22 mouse cellular contexts compared by ENCODE assay signal in genomic region chr16:59585706-59586244, GRCm38 (mm10). TPM values are rescaled to one million over a fixed set of nuclear protein-coding genes. Genes with fewer than 3 reads are reported as not detected.
DNase-seq lines count a peak whose midpoint lies in the region; ATAC-seq and TF ChIP-seq lines count a peak whose summit lies in the region.
"Had no signal": no experiment of that assay in that cellular context is flagged by ENCODE, and none has a peak within 500 bp of the region (broad histone marks: within the 10 kb centered on the region; RNA-seq: fewer than 3 reads in every experiment).

No protein-coding gene starts in this region.

- no peaks in the 10 kb centered on the region for H3K27me3 ChIP-seq in heart, embryonic 15.5 days
- no peaks in the 10 kb centered on the region for H3K27me3 ChIP-seq in kidney, postnatal 0 days (ENCODE audit: insufficient read depth, low read length)
- H3K27me3 ChIP-seq in stomach, embryonic 14.5 days (ENCODE audit: control insufficient read depth, insufficient read depth, low read length) = no peaks in the 10 kb centered on the region
- H3K27me3 ChIP-seq: embryonic facial prominence, embryonic 15.5 days; hindbrain, embryonic 15.5 days; intestine, embryonic 15.5 days; liver, embryonic 15.5 days had no signal

- peaks cover 55% of the 10 kb centered on the region for H3K4me1 ChIP-seq in heart, embryonic 15.5 days (replicated peaks)
- no peaks in the 10 kb centered on the region for H3K4me1 ChIP-seq in kidney, postnatal 0 days (replicated peaks; ENCODE audit: insufficient read depth, low read length)
- 0 out of 2 replicates have a peak, but pooled peaks cover 7% of the 10 kb centered on the region for H3K4me1 ChIP-seq in stomach, embryonic 14.5 days (ENCODE audit: control insufficient read depth, insufficient read depth, low read length)
- H3K4me1 ChIP-seq: hindbrain, embryonic 15.5 days; intestine, embryonic 15.5 days; liver, embryonic 15.5 days; midbrain, embryonic 10.5 days had no signal

- peak overlapping the region; percentile 82 for H3K27ac ChIP-seq in heart, embryonic 15.5 days
- H3K27ac ChIP-seq in kidney, postnatal 0 days = no peak overlapping the region
- no peak overlapping the region for H3K27ac ChIP-seq in stomach, embryonic 14.5 days (ENCODE audit: low read length)
- H3K27ac ChIP-seq: embryonic facial prominence, embryonic 15.5 days; hindbrain, embryonic 15.5 days; intestine, embryonic 15.5 days; left cerebral cortex, adult 2 months; liver, embryonic 15.5 days; midbrain, embryonic 10.5 days had no signal

- TF ChIP-seq CTCF in kidney, postnatal 0 days (IDR thresholded peaks at IDR 0.05; ENCODE audit: low read depth) = no peak

- H3K9me3 ChIP-seq in heart, embryonic 15.5 days (replicated peaks) = no peaks in the 10 kb centered on the region
- H3K9me3 ChIP-seq in kidney, postnatal 0 days (replicated peaks; ENCODE audit: low read length) = no peaks in the 10 kb centered on the region
- H3K9me3 ChIP-seq in stomach, embryonic 14.5 days (ENCODE audit: control insufficient read depth, low read depth, low read length) = no peaks in the 10 kb centered on the region
- H3K9me3 ChIP-seq: embryonic facial prominence, embryonic 15.5 days; hindbrain, embryonic 15.5 days; intestine, embryonic 15.5 days; liver, embryonic 15.5 days; midbrain, embryonic 10.5 days had no signal

- H3K9ac ChIP-seq in heart, embryonic 15.5 days = no peak overlapping the region
- no peak overlapping the region for H3K9ac ChIP-seq in kidney, postnatal 0 days (ENCODE audit: low read depth, low read length)
- no peak overlapping the region for H3K9ac ChIP-seq in stomach, embryonic 14.5 days (replicated peaks; ENCODE audit: low read depth, low read length)
- H3K9ac ChIP-seq: embryonic facial prominence, embryonic 15.5 days; hindbrain, embryonic 15.5 days; intestine, embryonic 15.5 days; liver, embryonic 15.5 days had no signal

- no peak overlapping the region for H3K4me3 ChIP-seq in heart, embryonic 15.5 days
- no peak overlapping the region for H3K4me3 ChIP-seq in kidney, postnatal 0 days (replicated peaks; ENCODE audit: low read depth, low read length)
- no peak overlapping the region for H3K4me3 ChIP-seq in stomach, embryonic 14.5 days (ENCODE audit: low read depth, low read length)
- H3K4me3 ChIP-seq: embryonic facial prominence, embryonic 15.5 days; hindbrain, embryonic 15.5 days; intestine, embryonic 15.5 days; left cerebral cortex, adult 2 months; liver, embryonic 15.5 days; midbrain, embryonic 10.5 days had no signal

- H3K36me3 ChIP-seq in heart, embryonic 15.5 days = no peaks in the 10 kb centered on the region
- H3K36me3 ChIP-seq in kidney, postnatal 0 days (ENCODE audit: insufficient read depth, low read length) = no peaks in the 10 kb centered on the region
- H3K36me3 ChIP-seq in stomach, embryonic 14.5 days (ENCODE audit: control insufficient read depth, insufficient read depth, low read length) = no peaks in the 10 kb centered on the region
- H3K36me3 ChIP-seq: embryonic facial prominence, embryonic 15.5 days; hindbrain, embryonic 15.5 days; intestine, embryonic 15.5 days; liver, embryonic 15.5 days; midbrain, embryonic 10.5 days had no signal

- no peak for ATAC-seq in heart, embryonic 15.5 days (replicated peaks; ENCODE audit: insufficient number of reproducible peaks, insufficient read depth, low FRiP score, low read depth)
- peak; percentile 47; the same call in 1 of the 2 replicates for ATAC-seq in kidney, postnatal 0 days (replicated peaks; ENCODE audit: low FRiP score, low read depth)
- ATAC-seq in stomach, embryonic 14.5 days (ENCODE audit: insufficient number of reproducible peaks, insufficient read depth, low FRiP score, low read depth) = 0 out of 2 replicates have a peak, but pooled peaks have one; percentile 34
- ATAC-seq: CD4-positive, CD25-positive, alpha-beta regulatory T cell, adult 4 months; forebrain, embryonic 14.5 days had no signal

- no peak overlapping the region for H3K4me2 ChIP-seq in heart, embryonic 15.5 days
- H3K4me2 ChIP-seq in kidney, postnatal 0 days (ENCODE audit: low read length) = no peak overlapping the region
- H3K4me2 ChIP-seq in stomach, embryonic 14.5 days (replicated peaks; ENCODE audit: low read depth, low read length) = no peak overlapping the region
- H3K4me2 ChIP-seq: embryonic facial prominence, embryonic 15.5 days; hindbrain, embryonic 15.5 days; intestine, embryonic 15.5 days; liver, embryonic 15.5 days had no signal

- DNase-seq in heart, adult 11 months = peak; percentile 67
- DNase-seq in heart, adult 18-20 months = no peak
- DNase-seq in heart, adult 9 months (ENCODE audit: low spot score in 2 of 2) = no peak
- no peak for DNase-seq in kidney, postnatal 0 days (ENCODE audit: low spot score)
- no peak for DNase-seq in kidney, postnatal 10 days
- DNase-seq: adrenal gland, postnatal 25 days; cerebellum, adult 8-10 months; cerebellum, postnatal 36 days; embryo, embryonic 11 days; gastrocnemius, postnatal 10 days; liver; right cerebral cortex, postnatal 14 days had no signal

- 66% methylated on average over 4 of the region's 4 CpGs for WGBS in heart, embryonic 15.5 days
- 82% methylated on average over 4 of the region's 4 CpGs for WGBS in kidney, postnatal 0 days
- 68% methylated on average over 4 of the region's 4 CpGs for WGBS in stomach, embryonic 14.5 days

RNA-seq across cellular contexts. Expression of gene Crybg3, which starts 15.0 kb away (rescaled TPM):
- total RNA-seq in heart, adult 18-20 months (2021) = 10 to 100 TPM; 71.9 to 73.5 TPM
- 10.6 and 11.3 TPM in 2 replicates for polyA plus RNA-seq in heart, embryonic 15.5 days (2015; fragmentation: Nextera tagmentation; extraction: Ambion mirVana)
- 4.2 and 5.4 TPM in 2 replicates for polyA plus RNA-seq in kidney, postnatal 0 days (2015; fragmentation: Nextera tagmentation; extraction: Ambion mirVana)
- 16.8 and 18.4 TPM in 2 replicates for polyA plus RNA-seq in stomach, embryonic 14.5 days (2014; fragmentation: Nextera tagmentation; extraction: Ambion mirVana)

RNA-seq across cellular contexts. Expression of gene Arl6, which starts 53.4 kb away (rescaled TPM):
- total RNA-seq in heart, adult 18-20 months (2021) = 1 to 10 TPM; 3.0 to 4.0 TPM
- polyA plus RNA-seq in heart, embryonic 15.5 days (2015; fragmentation: Nextera tagmentation; extraction: Ambion mirVana) = 19.2 and 22.2 TPM in 2 replicates
- 46.4 and 46.6 TPM in 2 replicates for polyA plus RNA-seq in kidney, postnatal 0 days (2015; fragmentation: Nextera tagmentation; extraction: Ambion mirVana)
- polyA plus RNA-seq in stomach, embryonic 14.5 days (2014; fragmentation: Nextera tagmentation; extraction: Ambion mirVana) = 31.2 and 32.3 TPM in 2 replicates
